Mouse (Mus musculus): ENCODE data around the gene B430305J03Rik. TPM values are rescaled to one million over a fixed set of nuclear protein-coding genes. Genes with fewer than 3 reads are reported as not detected.

B430305J03Rik gene
- polyA plus RNA-seq (2017; shearing (Covaris generic)): not detected

DNA sequence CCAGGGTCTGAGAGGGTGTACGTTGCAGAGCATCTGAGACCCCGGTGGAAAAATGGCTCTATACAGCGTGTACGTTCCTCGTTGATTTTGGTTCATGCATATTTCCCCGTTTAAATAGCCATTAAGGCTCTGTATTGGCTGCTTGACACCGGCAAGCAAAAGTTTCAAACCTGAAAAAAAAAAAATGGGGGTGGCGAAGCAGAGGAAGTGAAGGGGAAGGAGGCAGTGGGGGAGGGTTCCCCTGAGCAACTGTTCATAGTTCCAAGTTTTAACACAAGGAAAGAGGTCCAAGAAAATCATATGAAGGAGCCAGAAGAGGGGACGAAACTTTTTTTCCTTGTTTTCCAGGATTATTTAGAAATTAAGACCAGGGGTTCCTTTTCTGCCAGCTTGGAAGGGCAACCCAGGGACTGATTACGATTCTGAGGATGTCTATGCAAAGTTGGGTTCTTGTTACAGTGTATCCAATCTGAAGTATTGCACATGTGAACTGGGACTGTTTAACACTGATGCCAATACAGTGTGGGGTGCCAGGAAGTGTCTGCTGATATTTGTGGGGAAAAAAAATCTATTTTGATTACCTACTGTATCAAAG lies at the start of gene B430305J03Rik:
Gene B430305J03Rik (minus strand): TSS at position 173 of the 595 bp plus-strand sequence.

DNA sequence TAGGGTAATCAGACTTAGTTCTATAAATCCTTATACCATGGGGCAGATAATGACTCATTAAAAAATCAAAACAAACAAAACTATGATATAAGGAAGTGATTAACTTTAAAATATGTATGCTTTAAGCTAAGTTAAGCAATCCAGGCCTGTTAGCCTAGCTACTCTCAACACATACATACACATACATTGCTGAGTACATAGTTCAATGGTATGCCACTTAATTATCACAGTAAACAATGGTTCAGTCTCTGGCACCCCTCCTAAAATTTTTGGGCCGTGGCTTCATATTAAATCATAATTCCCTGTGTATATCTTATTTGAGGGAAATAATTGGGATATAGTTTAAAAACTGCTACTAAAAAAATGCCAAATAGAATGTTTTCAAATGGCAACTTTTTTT lies 4.4 kb downstream of the B430305J03Rik start, which contains the start of gene Rap2b:
Gene Rap2b (plus strand): TSS at position 301 of the 400 bp plus-strand sequence.

Other genes with a start within 250 kb of the B430305J03Rik start
- gene Rap2b, start 4.3 kb downstream of the B430305J03Rik start, polyA plus RNA-seq (2017; shearing (Covaris generic)): 2.7 TPM

All from CD4-positive, CD25-positive, alpha-beta regulatory T cell, adult 9 weeks (primary cell).